Mouse (Mus musculus): Measurements from ENCODE around the gene Oca2.

GRCm38 (mm10) chr7:56551804-56552203 lies 312.2 kb downstream of the Oca2 start:
- TF ChIP-seq CTCF (IDR thresholded peaks at IDR 0.05; ENCODE audit: extremely low read depth, insufficient read depth, low read length) (no peak), POLR2A (IDR thresholded peaks at IDR 0.05; ENCODE audit: extremely low read depth, insufficient read depth, low read length) (no peak)

All from cortical plate, adult 2 months (tissue).